Mouse (Mus musculus) urinary bladder, postnatal 36 days (tissue): ENCODE measurements at regions not wholly inside any gene's neighbourhood (a gene's known extent, or its start where the extent isn't known, plus 50 kb on each side); places are given as distances from the start of the nearest gene placed in this dataset.
"Not testable (repeated sequence)": the region's sequence is repeated elsewhere in the genome, so short reads cannot be mapped to it uniquely, and the experiment has no call there.

Experiments used
- DNase-seq, 2 experiments: peaks; one replicate each; pipeline ENCODE4 v3.0.0; 2022; ENCODE audit warnings: low spot score in 2 of 2, mixed read lengths in 1 of 2

DNA sequence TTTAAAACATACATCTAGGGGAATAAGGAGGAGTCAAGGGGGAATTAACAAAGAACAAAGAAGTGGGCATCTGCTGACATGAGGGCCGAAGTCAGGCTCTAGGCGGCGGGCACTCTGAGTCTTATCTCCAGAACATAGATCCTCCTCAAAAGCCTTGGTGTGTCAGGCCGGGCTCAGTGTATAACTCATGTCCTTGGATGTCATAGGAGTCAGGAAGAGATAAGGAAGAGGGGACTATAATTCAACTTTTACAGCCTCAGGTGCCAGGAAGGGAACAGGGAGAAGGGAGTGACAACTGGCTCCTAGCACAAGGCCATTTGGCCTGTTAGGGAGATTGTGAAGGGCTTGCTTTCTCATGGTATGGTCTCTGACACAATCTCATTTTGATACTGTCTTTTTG lies 185.9 kb upstream of the Ube2e2 start:
- not testable (repeated sequence) for DNase-seq

DNA sequence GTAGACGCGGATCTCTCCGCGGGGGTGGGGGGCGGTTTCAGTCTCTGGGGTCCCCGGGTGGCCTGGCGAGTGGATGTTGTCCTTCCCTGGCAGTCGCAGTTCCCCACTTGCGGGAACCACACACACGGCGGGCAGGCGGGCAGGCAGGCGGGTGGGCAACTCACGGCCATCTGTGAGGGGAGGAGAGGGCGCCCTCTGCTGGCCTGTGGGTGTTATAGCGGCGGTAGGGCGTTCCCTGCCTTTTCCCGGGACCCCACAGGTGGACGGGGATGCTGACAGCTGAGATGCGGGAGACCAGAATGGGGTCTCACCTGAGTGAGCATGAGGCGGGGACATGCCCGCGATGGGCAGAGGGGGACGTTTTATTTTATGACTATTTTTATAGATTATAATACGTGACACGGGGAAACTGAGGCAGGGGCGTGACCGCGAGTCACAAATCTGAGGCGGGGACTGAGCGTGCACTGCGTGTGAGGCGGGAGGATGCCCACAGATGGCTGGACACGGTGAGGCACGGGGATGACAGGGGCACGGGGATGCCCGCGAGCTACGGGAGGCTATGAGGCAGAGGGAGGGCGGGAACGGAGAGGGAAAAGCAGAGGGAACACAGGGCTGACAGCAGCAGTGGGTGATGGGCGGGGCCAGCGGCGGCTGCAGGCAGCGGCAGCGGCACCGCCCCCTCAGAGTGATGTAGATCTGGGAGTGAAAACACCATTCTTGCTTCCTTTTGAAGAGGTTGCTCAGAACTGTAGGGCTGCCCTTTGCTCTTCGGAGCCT lies 148.1 kb upstream of the Ube2e2 start:
- DNase-seq, result peak; percentile 13 to 25

DNA sequence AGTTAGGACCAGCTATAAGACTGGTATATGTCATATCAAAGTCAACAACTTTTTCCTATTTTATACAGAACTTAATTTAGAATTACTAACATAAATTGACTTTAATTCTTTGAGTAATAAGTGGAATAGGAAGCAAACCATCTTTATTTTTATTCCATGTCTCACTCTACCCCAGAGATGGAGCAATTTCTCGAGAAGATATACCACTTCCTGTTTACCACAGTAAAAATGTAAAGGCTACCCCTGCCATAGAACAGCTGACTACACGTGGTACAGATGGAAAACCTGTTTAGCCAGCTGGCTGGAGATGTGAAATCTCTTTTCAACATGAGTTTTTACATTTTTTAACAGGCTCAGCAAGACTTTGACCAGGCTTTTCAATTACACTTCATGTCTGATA lies 126.0 kb upstream of the Ube2e2 start:
- DNase-seq, result no peak

DNA sequence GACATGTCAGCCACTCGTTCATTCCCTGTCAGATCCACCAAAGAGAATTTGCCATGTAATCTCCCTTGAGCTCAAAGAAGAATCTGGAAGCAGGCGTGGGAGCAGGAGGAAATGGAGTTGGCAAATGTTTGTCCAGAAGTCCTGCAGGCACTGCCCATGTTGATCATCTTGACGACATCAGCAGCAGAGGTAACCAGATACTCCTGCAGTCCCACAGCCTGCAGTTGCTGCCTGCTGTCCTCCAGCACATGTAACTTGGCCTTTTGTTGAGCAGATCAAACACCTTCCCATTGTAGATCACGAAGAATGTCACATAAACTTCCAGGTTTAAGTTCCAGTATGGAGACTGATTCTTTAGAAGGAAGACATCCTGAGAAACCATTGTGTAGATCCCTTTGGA lies 121.3 kb upstream of the Ube2e2 start:
- no peak for DNase-seq

DNA sequence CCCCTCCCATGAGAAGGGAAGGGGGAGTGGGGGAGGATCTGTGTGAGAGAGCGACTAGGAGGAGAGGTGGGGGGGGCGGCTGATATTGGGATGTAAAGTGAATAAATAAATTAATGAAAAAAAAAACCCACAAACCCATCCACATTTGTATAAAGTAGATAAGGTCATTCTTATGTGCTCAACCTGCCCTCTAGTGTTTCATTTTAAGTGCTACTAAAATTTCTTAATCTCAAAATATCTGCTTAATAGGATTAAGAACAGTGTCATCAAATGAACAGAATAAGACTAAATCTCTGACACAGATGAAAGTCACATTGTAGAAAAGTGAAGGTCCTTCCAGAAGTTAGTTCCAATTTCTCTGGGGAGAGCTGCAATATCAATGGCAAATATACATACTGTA lies 119.5 kb upstream of the Ube2e2 start:
- not testable (repeated sequence) for DNase-seq

DNA sequence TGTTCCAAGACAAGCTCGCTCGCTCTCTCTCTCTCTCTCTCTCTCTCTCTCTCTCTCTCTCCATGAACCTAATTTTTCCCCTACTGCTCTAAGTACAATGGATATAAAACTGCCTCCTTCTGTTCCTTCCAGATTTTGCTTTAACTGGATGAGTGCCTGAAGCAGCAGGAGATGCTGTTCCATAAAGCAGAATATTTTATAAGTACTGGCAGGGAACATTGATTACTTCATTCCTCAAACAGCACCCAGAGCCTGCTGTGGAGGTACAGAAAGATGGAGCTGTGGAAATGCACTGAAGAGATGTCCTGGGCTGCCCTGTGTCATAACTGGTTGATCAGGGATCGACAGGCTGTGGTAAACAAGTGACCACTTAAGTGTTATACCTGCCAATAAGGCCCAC lies 89.8 kb upstream of the Ube2e2 start:
- DNase-seq, result no peak

DNA sequence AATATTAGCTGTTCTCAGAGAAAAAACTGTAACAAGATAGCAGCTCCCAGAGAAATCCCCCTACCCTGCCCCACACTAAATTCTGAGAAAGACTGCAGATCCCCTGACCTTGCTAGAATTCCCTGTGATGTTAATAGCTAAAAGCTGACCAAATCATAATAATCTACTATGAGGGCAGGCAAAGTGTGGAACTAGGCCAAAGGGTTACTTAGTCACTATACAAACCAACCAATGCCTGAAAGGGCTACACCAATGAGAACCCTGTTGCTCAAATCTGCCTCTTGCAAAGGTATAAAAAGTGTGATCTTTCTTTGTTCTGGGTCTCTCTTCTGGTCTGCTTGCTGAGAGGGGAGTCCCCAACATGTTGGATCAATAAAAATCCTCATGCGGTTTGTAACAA lies 69.8 kb upstream of the Ube2e2 start:
- DNase-seq, result no peak

DNA sequence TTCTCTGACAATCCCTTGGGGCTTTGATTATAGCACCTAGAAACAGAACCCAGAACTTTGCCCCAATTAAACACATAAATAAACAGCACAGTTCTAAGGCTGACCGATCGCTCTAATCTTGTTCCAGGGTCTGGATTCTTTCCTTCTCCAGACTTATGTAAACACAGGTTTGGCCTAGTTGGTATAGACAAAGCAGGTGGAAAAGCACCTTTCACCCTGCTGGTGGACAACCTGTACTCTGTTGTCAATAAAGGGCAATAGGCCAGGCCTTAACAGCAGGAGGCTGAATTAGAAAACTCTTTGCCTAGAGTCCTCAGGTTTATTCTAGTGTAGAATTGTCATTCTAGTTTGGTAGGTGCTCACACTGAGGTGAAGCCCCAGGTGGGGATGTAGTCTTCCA lies 69.2 kb upstream of the Ube2e2 start:
- DNase-seq, result no peak
